Mouse (Mus musculus) heart, adult 9 months (tissue): ENCODE measurements at regions not wholly inside any gene's neighbourhood (a gene's known extent, or its start where the extent isn't known, plus 50 kb on each side); places are given as distances from the start of the nearest gene placed in this dataset.

ENCODE experiments used
- DNase-seq, 2 experiments: peaks; one replicate each; pipeline ENCODE4 v3.0.0; 2022; ENCODE audit warnings: low spot score in 2 of 2

DNA sequence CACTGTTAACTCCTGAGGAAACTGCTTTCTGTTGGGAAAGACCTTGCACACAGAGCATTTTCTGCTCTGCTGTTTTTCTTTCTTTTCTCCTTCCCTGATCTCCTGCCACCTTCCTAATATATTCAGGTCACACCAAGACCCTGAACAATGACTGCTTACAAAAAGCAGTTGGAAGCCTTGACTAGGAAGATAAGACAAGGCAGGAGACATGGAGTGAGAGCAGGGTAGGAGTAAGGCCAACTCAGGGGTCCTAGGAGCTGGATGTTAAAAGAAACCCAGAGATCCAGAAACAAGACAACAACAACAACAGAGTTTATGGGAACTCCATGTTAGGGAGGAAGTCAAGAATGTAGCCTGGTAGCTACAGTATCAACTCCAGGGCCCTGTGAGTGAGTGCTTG lies 426.9 kb downstream of the Sorl1 start:
- no peak for DNase-seq

GRCm38 (mm10) chr9:41682911-41683310 lies 441.2 kb downstream of the Sorl1 start:
- DNase-seq: no peak

DNA sequence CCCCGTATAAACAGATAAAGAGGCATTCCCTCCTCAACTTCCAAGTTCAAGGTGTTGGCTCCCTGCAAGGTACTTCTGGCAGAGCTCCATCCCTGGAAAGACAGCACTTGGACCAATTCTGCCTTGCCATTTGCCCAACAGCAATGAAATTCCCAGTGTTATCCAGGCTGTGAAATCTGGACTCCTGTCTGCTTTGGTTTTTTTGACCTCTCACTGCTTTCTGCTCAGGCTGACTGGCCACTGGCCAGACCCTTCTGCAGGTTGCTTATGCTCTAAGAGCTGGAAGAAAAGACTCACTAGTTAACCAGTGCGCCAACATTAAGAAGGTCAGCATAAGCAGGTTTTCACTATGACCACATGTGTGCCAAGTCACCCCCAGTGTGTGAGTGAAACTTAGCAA lies 448.4 kb downstream of the Sorl1 start:
- DNase-seq: no peak

DNA sequence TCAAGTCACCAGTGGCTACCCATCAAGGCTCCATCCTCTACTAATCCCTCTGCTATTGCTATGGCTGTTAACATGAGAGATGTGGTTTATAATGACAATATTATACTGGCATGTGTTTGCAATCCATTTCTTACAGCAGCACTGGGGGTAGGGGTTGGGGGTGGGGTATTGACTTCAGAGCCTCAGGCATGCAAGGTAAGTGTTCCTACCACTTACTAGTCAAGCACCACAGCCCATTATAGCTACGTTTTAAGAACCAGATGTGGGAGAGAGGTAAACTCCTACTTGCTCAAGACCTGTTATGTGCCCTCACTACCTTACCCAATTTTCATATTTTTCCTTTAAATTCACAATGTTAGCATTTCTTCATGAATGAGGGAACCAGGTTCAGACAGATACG lies 451.1 kb downstream of the Sorl1 start:
- DNase-seq: no peak

DNA sequence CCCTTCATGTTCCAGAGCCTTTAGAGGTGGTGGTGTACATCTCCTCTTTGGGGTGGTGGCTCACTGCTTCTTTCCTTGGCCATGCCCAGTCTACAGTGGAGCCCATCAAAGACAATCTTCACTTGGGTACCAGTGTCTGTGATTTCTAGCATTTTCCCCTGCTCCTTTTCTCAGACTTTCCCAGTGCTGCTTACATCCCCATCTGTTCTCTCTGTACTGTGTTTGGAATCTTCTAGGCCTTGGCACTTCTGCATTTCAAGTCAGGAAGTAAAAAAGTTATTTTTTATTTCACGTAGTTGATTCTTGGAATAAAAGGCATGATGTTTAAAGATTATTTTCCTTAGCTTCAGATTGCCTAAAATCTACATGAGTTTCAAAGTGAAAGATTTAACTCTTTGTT lies 455.4 kb downstream of the Sorl1 start:
- no peak for DNase-seq

- peak; percentile 52 to 57 for DNase-seq
These were observed 459.0 kb downstream of the Sorl1 start for GRCm38 (mm10) chr9:41665000-41665685.

DNA sequence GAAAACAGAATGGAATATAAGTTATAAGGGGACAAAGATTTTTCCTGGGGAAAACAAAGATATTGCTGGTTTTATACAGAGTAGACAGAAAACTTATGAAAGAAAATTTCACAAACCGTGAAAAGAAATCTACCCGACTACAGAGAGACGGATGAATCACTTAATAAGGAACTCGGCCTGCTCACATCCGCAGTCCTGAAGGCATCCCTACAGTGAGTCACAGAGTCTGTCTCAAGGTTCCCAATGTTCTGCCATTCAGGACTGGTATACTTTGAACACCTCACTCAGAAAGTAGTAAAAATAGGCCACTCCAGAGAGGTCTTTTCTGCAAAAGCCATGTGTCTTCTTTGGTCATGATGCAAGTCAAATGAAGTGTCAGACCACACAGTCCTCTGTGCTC lies 463.5 kb downstream of the Sorl1 start:
- DNase-seq: no peak

GRCm38 (mm10) chr9:41660011-41660410 lies 464.1 kb downstream of the Sorl1 start:
- DNase-seq: no peak

GRCm38 (mm10) chr9:41631564-41632205 lies 470.2 kb upstream of the Ubash3b start:
- no peak for DNase-seq

GRCm38 (mm10) chr9:41621341-41621740 lies 459.8 kb upstream of the Ubash3b start:
- no peak for DNase-seq

GRCm38 (mm10) chr9:41614002-41614401 lies 452.5 kb upstream of the Ubash3b start:
- DNase-seq: no peak

GRCm38 (mm10) chr9:41612802-41613550 lies 451.5 kb upstream of the Ubash3b start:
- DNase-seq: no peak

GRCm38 (mm10) chr9:41612452-41612795 lies 450.9 kb upstream of the Ubash3b start:
- DNase-seq: no peak

- no peak for DNase-seq
These were observed 450.3 kb upstream of the Ubash3b start for GRCm38 (mm10) chr9:41611534-41612451.

DNA sequence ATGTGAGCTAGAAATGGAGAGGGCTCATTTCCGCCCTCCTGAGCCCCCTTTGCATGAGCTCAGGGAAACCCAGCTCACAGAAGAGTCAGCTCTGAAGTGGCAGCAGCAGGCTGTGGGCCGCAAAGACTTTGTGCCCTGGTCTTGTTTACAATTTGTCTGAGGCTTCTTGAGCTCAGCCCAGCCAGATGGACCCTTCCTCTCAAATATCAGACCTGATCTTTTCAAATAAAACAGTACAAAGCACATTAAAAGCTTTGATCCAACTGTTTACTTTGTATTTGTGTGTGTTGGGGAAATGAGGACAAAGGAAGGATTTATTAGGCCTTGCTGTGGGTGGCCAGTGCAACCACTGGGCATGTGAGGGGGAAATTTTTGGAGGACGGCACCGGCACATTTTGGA lies 448.9 kb upstream of the Ubash3b start:
- DNase-seq: no peak

- no peak for DNase-seq
These were observed 444.6 kb upstream of the Ubash3b start for GRCm38 (mm10) chr9:41606136-41606535.

GRCm38 (mm10) chr9:41604916-41605315 lies 443.4 kb upstream of the Ubash3b start:
- no peak for DNase-seq

DNA sequence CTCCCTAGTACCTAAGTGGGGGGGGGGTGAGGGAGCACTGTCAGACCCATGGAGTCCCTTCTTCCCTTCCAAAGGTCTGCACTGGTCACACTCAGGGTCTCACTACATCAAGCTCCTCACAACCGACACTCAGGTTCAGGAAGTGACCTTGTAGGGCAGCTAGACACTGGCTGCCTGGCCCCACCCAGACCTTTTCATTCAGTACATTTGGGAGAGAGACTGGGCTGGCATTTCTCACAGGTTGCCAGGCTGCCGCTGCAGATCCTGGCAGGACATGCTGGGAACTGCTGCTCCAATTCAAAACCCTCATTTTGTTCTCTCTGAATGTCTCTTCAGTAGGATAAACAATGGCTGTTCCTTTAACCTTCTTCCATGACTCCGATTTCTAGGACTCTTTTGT lies 439.3 kb upstream of the Ubash3b start:
- DNase-seq: no peak

GRCm38 (mm10) chr9:41599874-41600273 lies 438.4 kb upstream of the Ubash3b start:
- no peak for DNase-seq

DNA sequence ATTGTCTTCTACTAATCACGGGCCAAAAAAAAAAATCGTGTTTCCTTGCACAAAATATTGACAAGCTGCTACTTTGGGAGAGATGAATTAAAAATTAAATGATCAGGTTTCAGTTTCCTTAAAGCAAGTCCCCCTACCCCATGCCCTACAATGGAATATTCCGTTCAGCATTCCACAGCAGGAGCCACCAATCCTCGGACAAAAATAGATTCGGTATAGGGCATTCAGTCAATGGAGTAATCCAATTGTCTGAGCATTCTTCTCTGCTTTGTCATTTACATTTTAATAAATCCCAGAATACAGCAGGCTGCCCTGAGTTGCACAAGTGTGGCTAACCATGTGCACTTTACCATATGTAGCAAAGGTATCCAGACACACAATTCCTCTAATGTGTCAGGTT lies 434.3 kb upstream of the Ubash3b start:
- no peak for DNase-seq

DNA sequence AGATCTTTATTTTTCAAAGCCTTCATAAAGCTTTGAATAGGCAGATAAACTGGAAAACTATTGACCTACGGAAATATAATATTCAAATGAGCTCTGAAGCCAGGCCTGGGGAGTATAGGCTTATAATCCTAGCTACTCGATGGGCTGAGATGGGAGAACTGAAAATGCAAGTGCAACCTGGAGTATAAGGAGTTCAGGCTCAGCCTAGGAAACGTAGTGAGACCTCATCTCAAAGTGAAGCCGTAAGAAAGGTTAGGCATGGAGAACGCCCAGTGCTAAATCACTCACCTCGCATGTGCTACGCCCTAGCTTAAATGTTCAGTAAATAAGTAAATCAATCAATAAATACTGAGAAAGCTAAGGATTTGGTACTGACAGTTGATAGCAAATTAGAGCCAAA lies 432.5 kb upstream of the Ubash3b start:
- no peak for DNase-seq
